Mouse (Mus musculus) bone marrow macrophage, adult 2 months (primary cell): ENCODE results near the gene Fndc3b.

Experiments used
- CTCF ChIP-seq: IDR thresholded peaks from 2 replicates; pipeline ENCODE4 v1.5.1; 2012; ENCODE audit warnings: low read depth, mild to moderate bottlenecking, low read length, moderate library complexity
- POLR2A ChIP-seq: IDR thresholded peaks from 2 replicates; pipeline ENCODE4 v1.6.1; 2012; ENCODE audit warnings: mild to moderate bottlenecking, low read depth, low read length, borderline replicate concordance

- TF ChIP-seq CTCF (no peak), POLR2A (no peak)
Observed at GRCm38 (mm10) chr3:27484698-27485097, 226.4 kb downstream of the Fndc3b start.
